Mouse (Mus musculus): ENCODE measurements around the gene Msmb. TPM values are rescaled to one million over a fixed set of nuclear protein-coding genes. Genes with fewer than 3 reads are reported as not detected.

Gene Msmb
- total RNA-seq, 2 experiments from 2014 or later: not detected

GRCm38 (mm10) chr14:32153156-32153555, 11.3 kb downstream of the Msmb start:
- no peak for DNase-seq (ENCODE audit: low spot score in 2 of 2)
- no peak for TF ChIP-seq CTCF (conservative IDR thresholded peaks at IDR 0.05)
- Histone ChIP-seq H3K27ac (no peak overlapping the region), H3K4me3 (no peak overlapping the region)

DNA sequence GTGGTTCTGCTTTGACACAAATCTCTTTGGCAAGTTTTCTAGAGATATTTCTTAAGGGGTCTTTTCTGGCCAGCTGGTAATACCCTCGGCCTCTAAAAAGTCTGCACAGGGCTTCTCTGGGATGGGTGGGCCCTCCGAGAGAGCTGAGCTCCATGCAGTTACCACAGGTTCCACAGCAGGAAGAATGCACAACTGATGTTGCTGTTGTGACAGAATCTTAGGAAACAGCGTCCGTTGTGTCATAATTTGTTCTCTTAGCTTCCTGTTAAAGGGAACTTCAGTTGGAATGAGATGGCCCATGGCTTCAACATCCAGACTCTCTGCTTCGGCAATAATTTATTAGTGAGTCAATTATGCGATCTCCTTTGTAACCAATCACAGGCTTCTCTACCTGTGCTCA, 12.9 kb downstream of the Msmb start:
- Histone ChIP-seq H3K4me3 (no peak overlapping the region), H3K27ac (no peak overlapping the region)
- DNase-seq (ENCODE audit: low spot score in 2 of 2): no peak
- no peak for TF ChIP-seq CTCF (conservative IDR thresholded peaks at IDR 0.05)

DNA sequence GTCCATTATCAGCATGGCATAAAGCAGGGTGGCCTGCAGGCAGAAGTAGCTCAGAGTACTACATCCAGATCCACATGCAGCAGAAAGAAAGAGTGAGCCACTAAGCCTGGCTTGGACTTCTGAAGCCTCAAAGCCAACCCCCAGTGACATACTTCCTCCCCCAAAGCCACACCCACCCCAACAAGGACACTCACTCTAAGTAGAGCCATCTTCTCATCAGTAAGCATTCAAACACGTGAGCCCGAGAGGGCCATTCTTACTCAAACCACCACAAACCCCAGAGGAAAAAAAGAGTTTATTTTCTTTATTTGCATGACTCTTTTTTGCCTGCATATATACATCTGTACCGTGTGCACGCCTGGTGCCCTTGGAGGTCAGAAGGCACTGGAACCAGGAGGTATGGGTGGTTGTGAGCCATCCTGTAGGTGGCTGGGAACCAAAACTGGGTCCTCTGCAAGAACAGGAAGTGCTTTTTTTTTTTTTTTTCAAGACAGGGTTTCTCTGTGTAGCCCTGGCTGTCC, 17.4 kb downstream of the Msmb start:
- no peak for DNase-seq (ENCODE audit: low spot score in 2 of 2)
- peak overlapping the region; percentile 94 for H3K27ac ChIP-seq
- TF ChIP-seq CTCF (conservative IDR thresholded peaks at IDR 0.05): no peak
- H3K4me3 ChIP-seq: peak overlapping the region; percentile 100

DNA sequence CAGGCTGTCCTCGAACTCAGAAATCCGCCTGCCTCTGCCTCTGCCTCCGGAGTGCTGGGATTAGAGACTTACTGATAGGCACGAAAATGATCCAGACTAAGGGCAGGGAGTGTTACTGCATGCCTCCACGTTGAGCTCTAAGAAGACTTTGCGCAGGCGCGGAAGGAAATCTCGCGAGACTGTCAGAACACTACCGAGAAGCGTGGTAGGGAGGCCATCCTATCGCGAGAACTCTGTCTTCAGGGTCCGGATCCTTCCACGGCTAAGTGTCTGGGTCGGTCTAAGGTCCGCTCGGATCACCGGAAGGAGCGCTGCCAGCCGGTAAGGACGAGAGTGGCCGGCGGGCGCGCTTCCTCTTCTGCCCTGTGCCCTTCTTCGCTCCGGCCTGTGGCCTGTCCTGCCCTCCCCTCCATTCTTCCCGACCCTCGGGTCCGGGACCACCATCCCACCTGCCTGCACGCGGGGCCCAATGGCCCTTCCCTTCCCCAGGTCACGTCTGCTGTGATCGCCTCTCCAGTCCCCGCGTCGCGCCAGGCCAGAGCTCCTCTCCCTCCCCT, 17.9 kb downstream of the Msmb start, which contains the start of gene Ncoa4:
Gene Ncoa4 (plus strand): TSS at position 176 of the 557 bp plus-strand sequence.
- peak; percentile 97 to 98 for DNase-seq (ENCODE audit: low spot score in 2 of 2)
- peak; percentile 64 for TF ChIP-seq CTCF (conservative IDR thresholded peaks at IDR 0.05)
- peak within 1 kb of the TSS; percentile 100 for H3K4me3 ChIP-seq
- H3K27ac ChIP-seq: peak within 1 kb of the TSS; percentile 94

DNA sequence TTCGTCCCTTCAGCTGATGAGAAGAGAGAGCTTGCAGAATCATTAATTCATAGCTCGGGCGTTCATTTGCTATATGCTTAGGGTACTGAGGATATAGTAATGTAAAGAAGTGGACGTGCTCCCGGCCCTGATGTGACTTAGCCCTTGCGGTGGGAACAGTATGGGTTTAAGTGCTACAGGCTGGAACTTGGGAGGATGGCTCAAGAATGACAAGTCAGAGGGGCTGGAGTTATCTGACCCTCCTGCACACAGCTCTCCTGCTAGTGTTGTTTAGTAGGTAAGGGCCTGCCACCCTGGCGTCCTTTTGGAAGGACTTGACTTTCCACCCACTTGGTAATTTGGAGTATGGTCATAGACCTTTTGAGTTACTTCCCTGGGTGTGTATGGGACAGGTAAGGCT, 18.7 kb downstream of the Msmb start:
- peak overlapping the region; percentile 100 for H3K4me3 ChIP-seq
- TF ChIP-seq CTCF (conservative IDR thresholded peaks at IDR 0.05): no peak
- H3K27ac ChIP-seq: peak overlapping the region; percentile 94
- no peak for DNase-seq (ENCODE audit: low spot score in 2 of 2)

DNA sequence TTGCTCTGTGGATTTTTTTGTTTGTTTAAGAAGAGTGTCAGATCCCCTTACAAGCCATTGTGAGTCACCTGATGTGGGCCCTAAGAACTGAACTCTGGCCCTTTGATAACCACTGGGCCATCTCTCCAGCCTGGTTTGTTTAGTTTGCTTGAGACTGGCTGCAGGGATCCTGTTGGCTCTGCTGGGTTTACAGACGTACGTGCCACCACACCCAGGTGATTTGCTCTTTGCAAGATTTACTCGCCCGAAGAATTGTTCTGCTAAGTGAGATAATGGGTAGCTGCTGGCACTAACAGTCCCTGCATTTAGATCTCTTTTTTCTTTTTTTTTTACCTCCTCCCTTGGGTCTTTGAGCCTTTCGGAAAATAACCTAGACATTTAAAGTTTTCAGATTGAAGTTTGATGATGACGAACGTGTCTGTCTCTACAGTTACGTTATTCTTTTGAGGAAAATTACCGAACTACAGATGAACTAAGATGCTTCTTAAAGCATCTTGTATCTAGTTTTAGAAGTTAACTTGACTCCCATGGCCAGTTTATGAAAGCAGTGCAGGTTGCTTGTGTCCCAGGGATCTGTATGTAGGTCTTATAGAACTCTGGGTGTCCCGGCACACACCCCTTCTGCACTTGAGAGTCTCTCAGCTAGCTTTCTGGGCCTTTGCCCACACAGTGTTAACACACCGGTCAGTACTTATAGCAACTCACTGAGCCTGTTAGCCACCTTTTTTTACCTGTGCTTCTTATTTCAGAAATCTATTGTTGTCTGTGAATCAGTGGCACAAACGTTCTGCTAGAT, 19.5 kb downstream of the Msmb start:
- Histone ChIP-seq H3K4me3 (peak overlapping the region; percentile 100), H3K27ac (peak overlapping the region; percentile 94; the same call in 1 of the 2 replicates)
- DNase-seq (ENCODE audit: low spot score in 2 of 2): no peak
- TF ChIP-seq CTCF (conservative IDR thresholded peaks at IDR 0.05): no peak

GRCm38 (mm10) chr14:32162231-32162630, 20.4 kb downstream of the Msmb start:
- no peak for DNase-seq (ENCODE audit: low spot score in 2 of 2)
- no peak for TF ChIP-seq CTCF (conservative IDR thresholded peaks at IDR 0.05)
- Histone ChIP-seq H3K27ac (no peak overlapping the region), H3K4me3 (no peak overlapping the region)

- H3K27ac ChIP-seq: no peak overlapping the region
- peak; percentile 26; the same call in 1 of the 2 replicates for TF ChIP-seq CTCF (conservative IDR thresholded peaks at IDR 0.05)
- no peak for DNase-seq (ENCODE audit: low spot score in 2 of 2)
- no peak overlapping the region for H3K4me3 ChIP-seq
Observed at GRCm38 (mm10) chr14:32163203-32163888, 21.5 kb downstream of the Msmb start.

- TF ChIP-seq CTCF (conservative IDR thresholded peaks at IDR 0.05): no peak
- Histone ChIP-seq H3K4me3 (no peak overlapping the region), H3K27ac (no peak overlapping the region)
- DNase-seq (ENCODE audit: low spot score in 2 of 2): no peak
Observed at GRCm38 (mm10) chr14:32164173-32165051, 22.6 kb downstream of the Msmb start.

- peak overlapping the region; percentile 60 for H3K4me3 ChIP-seq
- peak; percentile 7 to 33 for DNase-seq (ENCODE audit: low spot score in 2 of 2)
- H3K27ac ChIP-seq: peak overlapping the region; percentile 73; the same call in 1 of the 2 replicates
- peak; percentile 62 for TF ChIP-seq CTCF (conservative IDR thresholded peaks at IDR 0.05)
Observed at GRCm38 (mm10) chr14:32165278-32166061, 23.6 kb downstream of the Msmb start.

- no peak for TF ChIP-seq CTCF (conservative IDR thresholded peaks at IDR 0.05)
- no peak for DNase-seq (ENCODE audit: low spot score in 2 of 2)
- H3K27ac ChIP-seq: no peak overlapping the region
- H3K4me3 ChIP-seq: no peak overlapping the region; the same call in 1 of the 2 replicates
Observed at GRCm38 (mm10) chr14:32166062-32166441, 24.2 kb downstream of the Msmb start.

All from layer of hippocampus, adult 2 months (tissue).